Mouse (Mus musculus) hindbrain, embryonic 15.5 days (tissue): ENCODE results near the gene Ndufb6. TPM values are rescaled to one million over a fixed set of nuclear protein-coding genes. Genes with fewer than 3 reads are reported as not detected.
"Not testable (repeated sequence)": the region's sequence is repeated elsewhere in the genome, so short reads cannot be mapped to it uniquely, and the experiment has no call there.

Experiments used
- ATAC-seq: fragments of 200-750 bp; cut with Nextera tagmentation; 2 replicates; pipeline ENCODE4 v1.8.0; 2017; ENCODE audit warnings: low read depth, moderate number of reproducible peaks, moderate TSS enrichment; ENCODE audit not compliant: low FRiP score
- H3K27ac ChIP-seq: fragments of 300-500 bp; sonication (generic); replicated peaks from 2 replicates; pipeline ENCODE4 v1.5.1; 2015; ENCODE audit warnings: mild to moderate bottlenecking, inconsistent platforms
- H3K27me3 ChIP-seq: fragments of 300-500 bp; sonication (generic); 2 replicates; pipeline ENCODE4 v1.6.1; 2015; ENCODE audit warnings: control low read depth, inconsistent platforms
- H3K36me3 ChIP-seq: fragments of 300-500 bp; sonication (generic); 2 replicates; pipeline ENCODE4 v1.6.1; 2015; ENCODE audit warnings: control low read depth, inconsistent platforms
- H3K4me1 ChIP-seq: fragments of 300-500 bp; sonication (generic); replicated peaks from 2 replicates; pipeline ENCODE4 v1.6.1; 2015; ENCODE audit warnings: control low read depth, inconsistent platforms
- H3K4me2 ChIP-seq: fragments of 300-500 bp; sonication (generic); 2 replicates; pipeline ENCODE4 v1.6.1; 2015; ENCODE audit warnings: moderate library complexity, mild to moderate bottlenecking, inconsistent platforms
- H3K4me3 ChIP-seq: fragments of 300-500 bp; sonication (generic); 2 replicates; pipeline ENCODE4 v1.5.1; 2015; ENCODE audit warnings: mild to moderate bottlenecking, inconsistent platforms
- H3K9ac ChIP-seq: fragments of 300-500 bp; sonication (generic); 2 replicates; pipeline ENCODE4 v1.6.1; 2015; ENCODE audit warnings: inconsistent platforms
- H3K9me3 ChIP-seq: fragments of 300-500 bp; sonication (generic); 2 replicates; pipeline ENCODE4 v1.6.1; 2016; ENCODE audit warnings: control low read depth, inconsistent platforms
- WGBS: fragments of 180-500 bp; shearing (Covaris S2); methylation state at CpG from one replicate; pipeline ENCODE4 v1.1.7; 2015; 5-methylcytosine and 5-hydroxymethylcytosine counted together
- polyA plus RNA-seq: library from polyadenylated mRNA; unstranded; fragments of >200 nt; fragmentation: Nextera tagmentation; extraction: Ambion mirVana; gene quantifications from 2 replicates; pipeline ENCODE4 v1.2.1, GENCODE M21; 2015

The Ndufb6 gene
- 361 and 394 TPM in 2 replicates for polyA plus RNA-seq

- no peaks in the 10 kb centered on the region for H3K27me3 ChIP-seq
- under 1% methylated on average over 36 of the region's 36 CpGs for WGBS
- H3K4me1 ChIP-seq = peaks cover 12% of the 10 kb centered on the region
- peak within 1 kb of the TSS; percentile 81 for H3K9ac ChIP-seq
- H3K9me3 ChIP-seq = no peaks in the 10 kb centered on the region
- peak within 1 kb of the TSS; percentile 94 for H3K4me3 ChIP-seq
- peak within 1 kb of the TSS; percentile 73 for H3K4me2 ChIP-seq
- ATAC-seq = peak; percentile 96
- H3K36me3 ChIP-seq = peaks cover 17% of the 10 kb centered on the region; the same call in 1 of the 2 replicates
- peak within 1 kb of the TSS; percentile 73 for H3K27ac ChIP-seq
Observed at GRCm38 (mm10) chr4:40279276-40279900, at the start of gene Ndufb6. Ndufb6 (minus strand) TSS chr4:40279421.

DNA sequence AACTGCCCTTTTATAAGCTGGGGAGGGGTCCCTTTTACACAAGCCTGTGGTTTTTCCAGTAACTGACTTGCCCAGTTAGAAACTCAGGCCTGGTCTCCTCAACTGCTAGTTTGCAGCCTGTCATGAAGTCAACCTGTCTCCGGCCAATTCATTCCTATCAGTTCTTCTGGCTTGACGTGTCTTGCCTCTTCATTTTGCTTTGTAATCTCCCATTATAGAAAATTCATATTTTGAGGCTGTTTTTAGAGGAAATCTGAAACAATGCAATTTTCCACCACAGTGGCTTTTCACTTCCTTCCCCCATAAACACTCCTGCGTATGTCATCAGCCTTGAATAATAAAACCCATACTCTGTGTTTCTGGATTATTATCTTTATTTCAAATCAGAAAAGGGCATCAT is 47.9 kb upstream of the Ndufb6 start:
- no peaks in the 10 kb centered on the region for H3K9me3 ChIP-seq
- H3K4me3 ChIP-seq = no peak overlapping the region
- H3K27me3 ChIP-seq = no peaks in the 10 kb centered on the region
- H3K36me3 ChIP-seq = no peaks in the 10 kb centered on the region
- H3K4me2 ChIP-seq = no peak overlapping the region
- 89% methylated on average over 3 of the region's 3 CpGs for WGBS
- H3K9ac ChIP-seq = no peak overlapping the region
- no peak overlapping the region for H3K27ac ChIP-seq
- ATAC-seq = no peak
- H3K4me1 ChIP-seq = no peaks in the 10 kb centered on the region

DNA sequence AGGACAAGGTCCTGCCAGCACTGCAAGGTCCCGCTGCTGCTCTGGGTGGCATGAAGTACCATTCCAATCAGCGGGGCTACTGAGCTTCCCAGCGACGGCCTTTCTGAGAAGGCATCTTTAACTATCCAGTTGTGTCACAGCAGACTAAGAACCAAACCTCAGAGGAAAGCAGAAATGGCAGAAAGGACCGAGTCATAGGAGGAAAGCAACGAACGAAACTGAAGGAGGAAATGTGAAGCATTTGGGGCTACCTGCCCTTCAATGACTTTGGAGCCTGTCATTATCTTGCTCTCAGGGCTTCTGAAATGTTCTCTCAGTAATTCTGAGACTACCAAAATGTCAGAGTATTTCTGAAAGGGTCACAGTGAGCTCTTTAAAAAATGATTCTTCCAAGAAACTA is 45.4 kb upstream of the Ndufb6 start:
- H3K9ac ChIP-seq = no peak overlapping the region
- 87% methylated on average over 7 of the region's 7 CpGs for WGBS
- no peak overlapping the region for H3K27ac ChIP-seq
- no peak overlapping the region for H3K4me3 ChIP-seq
- H3K36me3 ChIP-seq = no peaks in the 10 kb centered on the region
- no peak overlapping the region for H3K4me2 ChIP-seq
- no peak for ATAC-seq
- H3K4me1 ChIP-seq = no peaks in the 10 kb centered on the region
- H3K27me3 ChIP-seq = no peaks in the 10 kb centered on the region
- no peaks in the 10 kb centered on the region for H3K9me3 ChIP-seq

DNA sequence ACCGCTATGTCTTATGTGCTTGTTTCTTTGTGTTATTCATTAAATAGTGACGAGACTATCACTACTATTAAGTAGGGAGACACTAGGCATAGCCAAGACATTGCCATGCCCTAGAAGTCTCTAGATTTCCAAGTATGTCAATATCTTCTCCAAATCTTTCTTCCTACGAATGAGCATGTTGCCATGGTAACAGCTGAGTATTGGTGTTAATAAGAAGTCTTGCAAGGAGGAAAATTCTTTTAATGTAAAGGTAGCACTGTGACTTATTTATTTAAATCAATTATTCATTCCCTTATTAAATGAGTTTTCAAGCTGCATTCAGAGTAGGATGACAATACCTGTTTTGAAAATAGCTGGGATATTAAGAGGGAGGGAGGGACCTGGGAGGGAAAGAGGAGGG is 38.2 kb upstream of the Ndufb6 start:
- no peak overlapping the region for H3K4me3 ChIP-seq
- no peak overlapping the region for H3K4me2 ChIP-seq
- no peak overlapping the region for H3K9ac ChIP-seq
- H3K4me1 ChIP-seq = no peaks in the 10 kb centered on the region
- H3K27ac ChIP-seq = no peak overlapping the region
- H3K9me3 ChIP-seq = no peaks in the 10 kb centered on the region
- no peaks in the 10 kb centered on the region for H3K36me3 ChIP-seq
- no peaks in the 10 kb centered on the region for H3K27me3 ChIP-seq
- 0 out of 2 replicates have a peak, but pooled peaks have one; percentile 6 for ATAC-seq
- WGBS = 77% methylated on average over 3 of the region's 3 CpGs

GRCm38 (mm10) chr4:40313026-40313425 is 33.8 kb upstream of the Ndufb6 start:
- no peak for ATAC-seq
- WGBS = 87% methylated on average over 6 of the region's 6 CpGs

GRCm38 (mm10) chr4:40312213-40312612 is 33.0 kb upstream of the Ndufb6 start:
- Histone ChIP-seq H3K9me3 (no peaks in the 10 kb centered on the region), H3K9ac (no peak overlapping the region), H3K4me1 (0 out of 2 replicates have a peak, but pooled peaks cover 7% of the 10 kb centered on the region), H3K36me3 (no peaks in the 10 kb centered on the region), H3K27ac (no peak overlapping the region), H3K4me2 (no peak overlapping the region), H3K4me3 (no peak overlapping the region), H3K27me3 (no peaks in the 10 kb centered on the region)
- 68% methylated on average over 1 of the region's 1 CpGs for WGBS
- ATAC-seq = no peak

More at GRCm38 (mm10) chr4:40313026-40313425, 33.8 kb upstream of the Ndufb6 start:
- H3K9ac ChIP-seq = no peak overlapping the region
- no peak overlapping the region for H3K4me3 ChIP-seq
- H3K4me2 ChIP-seq = no peak overlapping the region
- H3K4me1 ChIP-seq = 0 out of 2 replicates have a peak, but pooled peaks cover 7% of the 10 kb centered on the region
- H3K27me3 ChIP-seq = no peaks in the 10 kb centered on the region
- H3K9me3 ChIP-seq = no peaks in the 10 kb centered on the region
- no peak overlapping the region for H3K27ac ChIP-seq
- no peaks in the 10 kb centered on the region for H3K36me3 ChIP-seq

DNA sequence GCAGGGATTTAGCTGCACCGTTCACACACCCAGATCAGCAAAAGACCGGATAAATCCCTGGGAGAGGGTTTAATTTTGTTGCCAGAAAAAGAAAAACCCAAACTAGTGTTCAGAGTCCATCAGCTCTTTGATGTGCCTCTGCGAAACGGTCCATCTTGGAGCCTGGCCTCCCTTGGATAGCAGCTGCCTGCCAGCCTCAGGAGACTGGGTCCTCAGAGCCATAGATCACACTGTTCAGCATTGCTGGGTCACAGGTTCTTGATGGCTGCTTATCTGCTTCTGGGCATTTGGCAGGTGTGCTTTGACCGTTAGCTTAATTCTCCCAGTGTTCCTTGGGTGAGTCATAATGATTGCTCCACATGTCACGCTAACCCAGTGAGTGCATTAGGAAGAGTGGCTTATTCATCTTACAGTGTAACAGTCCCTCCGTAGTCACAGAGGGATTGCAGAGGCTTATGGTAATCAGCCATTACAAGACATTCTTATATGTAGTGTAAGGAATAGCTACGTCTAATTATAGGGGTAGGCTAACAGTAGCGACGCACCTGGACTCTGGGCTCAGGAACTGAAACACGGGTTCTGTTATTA is 31.7 kb upstream of the Ndufb6 start:
- ATAC-seq = no peak
- Histone ChIP-seq H3K27ac (no peak overlapping the region), H3K9me3 (no peaks in the 10 kb centered on the region), H3K4me2 (no peak overlapping the region), H3K36me3 (no peaks in the 10 kb centered on the region), H3K4me1 (0 out of 2 replicates have a peak, but pooled peaks cover 7% of the 10 kb centered on the region), H3K4me3 (no peak overlapping the region), H3K9ac (no peak overlapping the region), H3K27me3 (no peaks in the 10 kb centered on the region)
- 67% methylated on average over 11 of the region's 11 CpGs for WGBS

- Histone ChIP-seq H3K4me2 (no peak overlapping the region), H3K9me3 (no peaks in the 10 kb centered on the region), H3K4me1 (0 out of 2 replicates have a peak, but pooled peaks cover 7% of the 10 kb centered on the region), H3K27ac (no peak overlapping the region), H3K4me3 (no peak overlapping the region), H3K36me3 (no peaks in the 10 kb centered on the region), H3K27me3 (no peaks in the 10 kb centered on the region), H3K9ac (no peak overlapping the region)
- ATAC-seq = no peak
Observed at GRCm38 (mm10) chr4:40309682-40310081, 30.5 kb upstream of the Ndufb6 start.

GRCm38 (mm10) chr4:40302445-40303125 is 23.4 kb upstream of the Ndufb6 start:
- H3K36me3 ChIP-seq = no peaks in the 10 kb centered on the region
- no peak overlapping the region for H3K4me2 ChIP-seq
- H3K4me1 ChIP-seq = 0 out of 2 replicates have a peak, but pooled peaks cover 5% of the 10 kb centered on the region
- no peak overlapping the region for H3K4me3 ChIP-seq
- H3K9ac ChIP-seq = no peak overlapping the region
- no peaks in the 10 kb centered on the region for H3K27me3 ChIP-seq
- H3K27ac ChIP-seq = no peak overlapping the region
- ATAC-seq = no peak
- no peaks in the 10 kb centered on the region for H3K9me3 ChIP-seq
- 82% methylated on average over 10 of the region's 10 CpGs for whole genome bisulfite sequencing

GRCm38 (mm10) chr4:40301076-40301789 is 22.0 kb upstream of the Ndufb6 start:
- Histone ChIP-seq H3K27me3 (no peaks in the 10 kb centered on the region), H3K4me3 (no peak overlapping the region), H3K9me3 (no peaks in the 10 kb centered on the region), H3K36me3 (no peaks in the 10 kb centered on the region), H3K9ac (no peak overlapping the region), H3K4me2 (peak overlapping the region; percentile 49), H3K4me1 (0 out of 2 replicates have a peak, but pooled peaks cover 5% of the 10 kb centered on the region), H3K27ac (no peak overlapping the region)
- peak; percentile 87 for ATAC-seq
- 11% methylated on average over 16 of the region's 16 CpGs for WGBS

DNA sequence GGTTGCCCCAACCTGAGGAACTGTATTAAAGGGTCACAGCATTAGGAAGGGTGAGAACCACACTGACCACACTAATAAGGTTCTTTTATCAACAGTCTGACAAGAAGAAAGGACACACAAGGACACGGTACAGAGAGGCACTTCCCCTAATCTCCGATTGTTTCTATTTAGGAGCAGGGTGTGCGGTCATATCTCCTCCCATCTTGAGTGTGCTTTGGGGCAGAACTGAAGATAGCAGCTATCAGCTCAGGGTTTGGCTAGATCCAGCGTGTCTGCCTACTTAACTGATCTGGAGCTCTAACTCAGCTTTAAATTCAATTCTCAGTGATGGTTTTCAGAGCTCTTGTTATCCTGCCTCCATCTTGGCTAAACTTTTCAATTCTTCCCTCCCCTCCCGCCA is 19.9 kb upstream of the Ndufb6 start:
- H3K27me3 ChIP-seq = no peaks in the 10 kb centered on the region
- no peak overlapping the region for H3K9ac ChIP-seq
- H3K4me1 ChIP-seq = 0 out of 2 replicates have a peak, but pooled peaks cover 5% of the 10 kb centered on the region
- 84% methylated on average over 5 of the region's 5 CpGs for WGBS
- H3K4me2 ChIP-seq = no peak overlapping the region
- no peak overlapping the region for H3K27ac ChIP-seq
- no peak overlapping the region for H3K4me3 ChIP-seq
- H3K9me3 ChIP-seq = no peaks in the 10 kb centered on the region
- no peak for ATAC-seq
- no peaks in the 10 kb centered on the region for H3K36me3 ChIP-seq

DNA sequence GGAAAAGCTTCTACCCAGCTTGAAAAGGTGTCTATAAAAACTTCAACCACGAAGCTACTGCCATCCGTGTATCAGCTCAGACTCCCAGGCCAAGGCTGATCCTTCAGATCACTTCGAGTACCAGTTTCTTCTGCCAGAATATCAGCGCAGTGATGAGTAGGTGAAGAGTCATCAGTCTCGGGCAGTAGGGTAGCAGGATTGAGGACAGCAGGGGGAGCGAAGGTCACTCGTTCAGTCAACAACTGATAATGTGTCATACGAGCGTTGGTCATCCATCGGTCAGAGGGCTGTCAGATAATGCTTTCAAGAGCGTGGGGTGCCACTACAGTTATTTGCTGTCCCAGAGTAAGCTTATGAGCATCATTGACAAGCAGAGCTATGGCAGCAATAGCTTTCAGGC is 12.3 kb upstream of the Ndufb6 start:
- 92% methylated on average over 11 of the region's 11 CpGs for WGBS
- H3K4me2 ChIP-seq, H3K9me3 ChIP-seq, H3K4me3 ChIP-seq, H3K4me1 ChIP-seq, H3K36me3 ChIP-seq, H3K27ac ChIP-seq, H3K27me3 ChIP-seq, H3K9ac ChIP-seq, ATAC-seq: not testable (repeated sequence)
